Mouse (Mus musculus): ENCODE data around the gene Gm10912. TPM values are rescaled to one million over a fixed set of nuclear protein-coding genes. Genes with fewer than 3 reads are reported as not detected.
"Not testable (repeated sequence)": the region's sequence is repeated elsewhere in the genome, so short reads cannot be mapped to it uniquely, and the experiment has no call there.

Gm10912 gene
- 0.07 TPM in 1 of 2 replicates, not detected in the other for polyA plus RNA-seq (2012; ENCODE audit: insufficient read depth, low replicate concordance)

DNA sequence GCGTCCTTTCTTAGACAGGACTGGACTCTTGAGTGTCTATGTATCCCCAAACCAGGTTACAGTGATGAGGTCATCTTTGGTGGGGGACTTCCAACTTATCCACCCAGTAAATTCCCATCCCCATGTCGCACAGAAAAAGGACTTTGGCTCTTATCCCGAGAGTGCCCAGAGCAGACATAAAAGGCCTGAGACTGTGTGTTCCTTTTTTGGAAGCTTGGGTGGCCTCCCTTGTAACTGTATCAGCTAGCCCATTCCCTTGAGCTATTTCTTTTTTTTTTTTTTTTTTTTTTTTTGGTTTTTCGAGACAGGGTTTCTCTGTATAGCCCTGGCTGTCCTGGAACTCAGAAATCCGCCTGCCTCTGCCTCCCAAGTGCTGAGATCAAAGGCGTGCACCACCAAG, at the start of gene Gm10912:
Gene Gm10912, plus strand, starts transcription at position 301 of the 400 bp plus-strand sequence.
- not testable (repeated sequence) for H3K27me3 ChIP-seq (replicated peaks); H3K4me3 ChIP-seq (replicated peaks); H3K9me3 ChIP-seq
- peaks cover 32% of the 10 kb centered on the region for H3K36me3 ChIP-seq (replicated peaks; ENCODE audit: low read length)
- peaks cover 19% of the 10 kb centered on the region for H3K4me1 ChIP-seq

GRCm38 (mm10) chr2:104023096-104023495, 42.5 kb upstream of the Gm10912 start:
- Histone ChIP-seq H3K9me3 (peaks cover 13% of the 10 kb centered on the region), H3K4me3 (replicated peaks) (no peak overlapping the region), H3K4me1 (peaks cover 5% of the 10 kb centered on the region; the same call in 1 of the 2 replicates), H3K27me3 (replicated peaks) (peaks cover 3% of the 10 kb centered on the region), H3K36me3 (replicated peaks; ENCODE audit: low read length) (no peaks in the 10 kb centered on the region)
- TF ChIP-seq GATA1 (IDR thresholded peaks at IDR 0.05; ENCODE audit: borderline replicate concordance, low read length) (no peak), FLI1 (IDR thresholded peaks at IDR 0.05; ENCODE audit: low read length) (no peak)

- peaks cover 3% of the 10 kb centered on the region for H3K27me3 ChIP-seq (replicated peaks)
- H3K9me3 ChIP-seq, result peaks cover 13% of the 10 kb centered on the region
- peaks cover 14% of the 10 kb centered on the region for H3K4me1 ChIP-seq
- TF ChIP-seq FLI1 (IDR thresholded peaks at IDR 0.05; ENCODE audit: low read length), result no peak
- TF ChIP-seq GATA1 (IDR thresholded peaks at IDR 0.05; ENCODE audit: borderline replicate concordance, low read length), result no peak
- no peak overlapping the region for H3K4me3 ChIP-seq (replicated peaks)
- H3K36me3 ChIP-seq (replicated peaks; ENCODE audit: low read length), result no peaks in the 10 kb centered on the region
Measured at GRCm38 (mm10) chr2:104024656-104025055, 41.0 kb upstream of the Gm10912 start.

GRCm38 (mm10) chr2:104027458-104028138, 38.0 kb upstream of the Gm10912 start, which contains the start of gene Fbxo3:
Gene Fbxo3, plus strand, starts transcription at chr2:104027721.
- H3K4me1 ChIP-seq, result peaks cover 32% of the 10 kb centered on the region
- no peak for TF ChIP-seq GATA1 (IDR thresholded peaks at IDR 0.05; ENCODE audit: borderline replicate concordance, low read length)
- TF ChIP-seq FLI1 (IDR thresholded peaks at IDR 0.05; ENCODE audit: low read length), result no peak
- no peaks in the 10 kb centered on the region for H3K27me3 ChIP-seq (replicated peaks)
- H3K36me3 ChIP-seq (replicated peaks; ENCODE audit: low read length), result peaks cover 21% of the 10 kb centered on the region
- peaks cover 13% of the 10 kb centered on the region for H3K9me3 ChIP-seq
- H3K4me3 ChIP-seq (replicated peaks), result peak within 1 kb of the TSS; percentile 100

DNA sequence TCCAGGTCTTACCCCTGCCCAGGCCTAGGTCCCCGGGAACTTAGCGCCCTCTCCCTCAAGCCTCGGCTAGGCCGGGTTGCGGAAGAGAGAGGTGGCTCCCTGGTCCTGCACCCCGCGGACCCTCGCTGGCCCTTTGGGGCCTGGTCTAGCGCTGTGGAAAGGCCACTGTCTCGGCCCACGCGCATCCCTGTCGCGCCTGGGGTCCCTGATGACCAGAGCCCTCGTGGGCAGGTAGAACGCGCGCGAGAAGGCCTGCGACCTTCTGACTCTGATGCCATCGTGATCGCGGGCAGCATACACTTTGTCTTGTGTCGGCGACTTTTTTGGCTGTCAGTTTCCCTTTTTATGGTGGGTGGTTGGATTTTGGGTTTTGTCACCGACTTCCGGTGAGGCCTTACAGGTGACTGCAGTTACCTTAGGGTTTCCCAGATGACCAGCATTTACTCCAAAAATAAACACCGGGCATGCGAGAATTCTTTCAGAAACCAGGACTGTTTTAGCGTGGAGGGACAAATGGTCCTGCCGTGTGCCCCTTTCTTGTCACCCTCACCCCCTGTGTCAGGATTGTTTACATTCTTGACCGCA, 37.4 kb upstream of the Gm10912 start, which contains the start of gene 4931422A03Rik:
Gene 4931422A03Rik, minus strand, starts transcription at position 223 of the 585 bp plus-strand sequence.
- TF ChIP-seq FLI1 (IDR thresholded peaks at IDR 0.05; ENCODE audit: low read length) (no peak), GATA1 (IDR thresholded peaks at IDR 0.05; ENCODE audit: borderline replicate concordance, low read length) (no peak)
- Histone ChIP-seq H3K27me3 (replicated peaks) (no peaks in the 10 kb centered on the region), H3K4me1 (peaks cover 32% of the 10 kb centered on the region), H3K9me3 (peaks cover 10% of the 10 kb centered on the region), H3K4me3 (replicated peaks) (peak within 1 kb of the TSS; percentile 100), H3K36me3 (replicated peaks; ENCODE audit: low read length) (peaks cover 27% of the 10 kb centered on the region)

DNA sequence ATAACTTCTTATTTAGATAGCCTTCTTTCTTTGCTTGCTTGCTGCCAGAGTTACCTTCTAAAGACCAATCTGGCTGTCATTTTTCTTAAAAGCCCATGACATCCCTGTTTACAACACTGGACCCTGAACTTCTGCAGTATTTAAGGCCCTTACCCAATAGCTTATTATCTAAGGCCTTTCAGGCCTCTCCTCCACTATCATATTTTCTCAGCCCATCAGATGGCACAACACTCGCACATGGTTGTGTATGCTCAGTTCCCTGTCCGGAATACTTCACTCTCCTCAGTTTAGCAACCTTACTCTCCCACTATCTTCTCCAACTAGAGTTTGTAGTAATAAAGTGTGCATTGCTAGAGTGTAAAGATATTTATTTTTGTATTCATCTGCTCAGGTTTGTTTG, 36.6 kb upstream of the Gm10912 start:
- Histone ChIP-seq H3K9me3 (peaks cover 3% of the 10 kb centered on the region), H3K36me3 (replicated peaks; ENCODE audit: low read length) (peaks cover 35% of the 10 kb centered on the region), H3K4me3 (replicated peaks) (peak overlapping the region; percentile 100), H3K4me1 (peaks cover 32% of the 10 kb centered on the region), H3K27me3 (replicated peaks) (no peaks in the 10 kb centered on the region)
- TF ChIP-seq GATA1 (IDR thresholded peaks at IDR 0.05; ENCODE audit: borderline replicate concordance, low read length), result no peak
- TF ChIP-seq FLI1 (IDR thresholded peaks at IDR 0.05; ENCODE audit: low read length), result no peak

DNA sequence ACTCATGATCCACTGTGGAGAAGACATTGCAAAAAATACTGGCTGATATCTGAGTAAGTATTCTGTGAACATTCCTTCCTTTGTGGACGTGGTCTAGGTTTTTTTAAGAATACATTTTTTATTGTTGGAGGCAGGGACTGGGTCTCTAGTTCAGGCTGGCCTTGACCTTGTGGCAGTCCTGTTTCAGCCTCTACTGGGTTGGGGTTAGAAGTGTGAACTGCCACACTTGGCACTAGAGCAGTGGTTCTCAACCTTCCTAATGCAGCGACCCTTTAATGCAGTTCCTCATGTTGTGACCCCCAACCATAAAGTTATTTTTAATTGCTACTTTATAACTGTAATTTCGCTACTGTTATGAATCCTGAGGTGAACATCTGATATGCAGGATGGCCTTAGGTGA, 35.2 kb upstream of the Gm10912 start:
- no peak overlapping the region for H3K4me3 ChIP-seq (replicated peaks)
- TF ChIP-seq GATA1 (IDR thresholded peaks at IDR 0.05; ENCODE audit: borderline replicate concordance, low read length), result no peak
- no peak for TF ChIP-seq FLI1 (IDR thresholded peaks at IDR 0.05; ENCODE audit: low read length)

GRCm38 (mm10) chr2:104032056-104032455, 33.6 kb upstream of the Gm10912 start:
- Histone ChIP-seq H3K4me3 (replicated peaks) (no peak overlapping the region), H3K36me3 (replicated peaks; ENCODE audit: low read length) (peaks cover 63% of the 10 kb centered on the region), H3K9me3 (no peaks in the 10 kb centered on the region), H3K27me3 (replicated peaks) (no peaks in the 10 kb centered on the region), H3K4me1 (peaks cover 39% of the 10 kb centered on the region)
- TF ChIP-seq GATA1 (IDR thresholded peaks at IDR 0.05; ENCODE audit: borderline replicate concordance, low read length), result no peak
- TF ChIP-seq FLI1 (IDR thresholded peaks at IDR 0.05; ENCODE audit: low read length), result no peak

More for the DNA sequence above, 35.2 kb upstream of the Gm10912 start:
- Histone ChIP-seq H3K9me3 (no peaks in the 10 kb centered on the region), H3K4me1 (peaks cover 35% of the 10 kb centered on the region), H3K27me3 (replicated peaks) (no peaks in the 10 kb centered on the region), H3K36me3 (replicated peaks; ENCODE audit: low read length) (peaks cover 46% of the 10 kb centered on the region)

- H3K27me3 ChIP-seq (replicated peaks), result no peaks in the 10 kb centered on the region
- H3K4me1 ChIP-seq, result peaks cover 22% of the 10 kb centered on the region
Measured at GRCm38 (mm10) chr2:104034832-104035472, 30.7 kb upstream of the Gm10912 start.

DNA sequence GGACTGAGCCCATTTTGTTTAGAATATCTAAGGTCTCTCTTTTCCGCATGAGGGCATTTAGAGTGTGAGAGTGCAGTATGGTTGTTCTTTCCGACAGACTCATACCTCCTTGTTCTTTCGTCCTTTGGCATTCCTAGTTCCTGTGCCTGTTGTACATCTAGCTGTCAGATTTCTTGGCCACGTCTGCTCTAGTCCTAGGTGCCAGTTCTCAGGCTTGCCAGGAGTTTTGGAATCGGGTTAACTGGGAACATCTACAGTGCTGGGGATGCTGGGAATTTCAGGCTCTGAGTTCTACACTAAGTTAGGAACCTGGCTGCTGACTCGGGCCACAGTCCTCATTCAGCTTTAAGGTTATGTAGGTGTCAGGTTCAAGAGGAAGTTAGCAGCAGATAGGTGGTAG, 30.0 kb upstream of the Gm10912 start:
- no peak for TF ChIP-seq GATA1 (IDR thresholded peaks at IDR 0.05; ENCODE audit: borderline replicate concordance, low read length)
- no peak for TF ChIP-seq FLI1 (IDR thresholded peaks at IDR 0.05; ENCODE audit: low read length)
- H3K4me3 ChIP-seq (replicated peaks), result no peak overlapping the region
- H3K27me3 ChIP-seq (replicated peaks), result no peaks in the 10 kb centered on the region
- peaks cover 93% of the 10 kb centered on the region for H3K36me3 ChIP-seq (replicated peaks; ENCODE audit: low read length)
- H3K4me1 ChIP-seq, result peaks cover 19% of the 10 kb centered on the region
- no peaks in the 10 kb centered on the region for H3K9me3 ChIP-seq

More at GRCm38 (mm10) chr2:104034832-104035472, 30.7 kb upstream of the Gm10912 start:
- TF ChIP-seq FLI1 (IDR thresholded peaks at IDR 0.05; ENCODE audit: low read length) (no peak), GATA1 (IDR thresholded peaks at IDR 0.05; ENCODE audit: borderline replicate concordance, low read length) (no peak)
- Histone ChIP-seq H3K4me3 (replicated peaks) (no peak overlapping the region), H3K9me3 (no peaks in the 10 kb centered on the region), H3K36me3 (replicated peaks; ENCODE audit: low read length) (peaks cover 92% of the 10 kb centered on the region)
